Mouse (Mus musculus) brain, embryonic 14.5 days (tissue): ENCODE results near the gene Coq8b.

Experiments used
- CTCF ChIP-seq: fragments of 200-500 bp; IDR thresholded peaks from 2 replicates; pipeline ENCODE4 v1.5.1; 2012; ENCODE audit warnings: inconsistent platforms, mild to moderate bottlenecking, moderate library complexity, borderline replicate concordance; ENCODE audit not compliant: insufficient read depth, insufficient read length; ENCODE audit errors: extremely low read depth
- POLR2A ChIP-seq: fragments of 200-500 bp; IDR thresholded peaks from 2 replicates; pipeline ENCODE4 v1.6.1; 2012; ENCODE audit warnings: mild to moderate bottlenecking, inconsistent platforms, borderline replicate concordance; ENCODE audit not compliant: poor library complexity, insufficient read depth, insufficient read length, severe bottlenecking; ENCODE audit errors: extremely low read depth

- TF ChIP-seq CTCF = no peak
- TF ChIP-seq POLR2A = no peak
Observed at GRCm38 (mm10) chr7:27233300-27233699, 477 bp downstream of the Coq8b start.
